Mouse (Mus musculus): ENCODE data around the gene Ppp1r12a.
A peak's percentile ranks its signal among the peaks of the same experiment; 100 is the strongest.

The Ppp1r12a gene

GRCm38 (mm10) chr10:108162297-108163020, 466 bp downstream of the Ppp1r12a start:
- peak; percentile 11 for DNase-seq (ENCODE audit: low read depth, low spot score)

- DNase-seq (ENCODE audit: low read depth, low spot score): no peak
Measured at GRCm38 (mm10) chr10:108163021-108163410, 1.0 kb downstream of the Ppp1r12a start.

DNA sequence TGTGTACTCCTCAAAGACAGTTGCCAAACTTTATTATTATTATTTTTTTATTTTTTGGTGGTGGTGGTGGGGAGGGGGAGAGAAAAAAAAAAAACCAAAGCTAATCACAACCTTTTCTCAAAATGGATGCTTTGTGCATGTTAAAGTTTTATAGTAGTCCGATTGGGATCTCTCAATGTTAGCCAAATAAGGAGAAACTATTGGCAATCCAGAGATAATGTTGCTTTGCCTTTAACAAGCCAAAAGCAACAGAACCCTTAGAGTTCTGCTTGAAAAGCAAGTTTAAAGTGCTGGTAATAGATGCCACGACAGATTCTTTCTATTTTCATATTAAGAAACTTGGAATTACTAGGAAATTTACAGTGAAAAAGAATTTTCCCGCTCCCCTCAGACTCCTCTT, 1.5 kb downstream of the Ppp1r12a start:
- DNase-seq (ENCODE audit: low read depth, low spot score): no peak

DNA sequence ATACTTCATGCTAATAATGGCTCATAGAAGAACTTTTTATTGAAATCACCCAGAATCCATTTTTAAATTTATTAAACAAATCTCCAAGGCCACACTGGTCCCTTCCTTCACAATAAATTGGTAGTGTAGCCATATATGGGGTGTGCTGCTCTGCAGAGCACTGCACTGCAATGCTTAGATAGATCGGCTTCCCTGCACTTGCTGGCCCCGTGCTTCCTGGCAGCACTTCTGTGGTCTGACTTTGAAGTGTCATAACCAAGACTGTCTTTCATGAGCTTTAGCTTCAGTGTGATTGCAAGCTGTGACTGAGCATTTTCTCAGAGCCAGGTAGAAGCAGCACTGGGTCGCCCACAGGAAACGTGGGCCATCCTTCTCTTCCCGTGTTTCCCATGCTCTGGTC, 5.8 kb downstream of the Ppp1r12a start:
- no peak for DNase-seq (ENCODE audit: low read depth, low spot score)

GRCm38 (mm10) chr10:108170818-108171217, 8.8 kb downstream of the Ppp1r12a start:
- DNase-seq (ENCODE audit: low read depth, low spot score): no peak

- DNase-seq (ENCODE audit: low read depth, low spot score): no peak
Measured at GRCm38 (mm10) chr10:108171637-108172036, 9.6 kb downstream of the Ppp1r12a start.

GRCm38 (mm10) chr10:108172817-108173563, 11.0 kb downstream of the Ppp1r12a start:
- DNase-seq (ENCODE audit: low read depth, low spot score): no peak

- DNase-seq (ENCODE audit: low read depth, low spot score): no peak
Measured at GRCm38 (mm10) chr10:108174107-108174506, 12.1 kb downstream of the Ppp1r12a start.

DNA sequence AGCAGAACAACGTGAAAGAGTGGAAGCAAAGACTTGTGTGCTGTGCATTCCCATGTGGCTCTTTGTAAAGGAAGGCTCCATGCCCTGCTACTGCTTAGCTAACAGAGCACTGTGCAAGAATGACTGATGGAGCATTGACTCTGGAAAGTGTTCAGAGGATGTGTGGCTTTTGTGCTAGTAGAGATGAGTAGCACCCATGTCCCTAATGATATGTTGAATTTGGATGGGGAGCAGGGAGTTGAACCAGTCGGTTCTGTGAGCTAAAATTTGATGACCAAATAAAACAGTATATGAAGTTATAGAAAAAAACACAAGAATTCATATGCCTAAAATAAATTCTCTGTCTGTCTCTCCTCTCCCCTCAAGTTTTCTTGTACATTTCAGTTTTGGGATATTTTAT, 13.9 kb downstream of the Ppp1r12a start:
- no peak for DNase-seq (ENCODE audit: low read depth, low spot score)

DNA sequence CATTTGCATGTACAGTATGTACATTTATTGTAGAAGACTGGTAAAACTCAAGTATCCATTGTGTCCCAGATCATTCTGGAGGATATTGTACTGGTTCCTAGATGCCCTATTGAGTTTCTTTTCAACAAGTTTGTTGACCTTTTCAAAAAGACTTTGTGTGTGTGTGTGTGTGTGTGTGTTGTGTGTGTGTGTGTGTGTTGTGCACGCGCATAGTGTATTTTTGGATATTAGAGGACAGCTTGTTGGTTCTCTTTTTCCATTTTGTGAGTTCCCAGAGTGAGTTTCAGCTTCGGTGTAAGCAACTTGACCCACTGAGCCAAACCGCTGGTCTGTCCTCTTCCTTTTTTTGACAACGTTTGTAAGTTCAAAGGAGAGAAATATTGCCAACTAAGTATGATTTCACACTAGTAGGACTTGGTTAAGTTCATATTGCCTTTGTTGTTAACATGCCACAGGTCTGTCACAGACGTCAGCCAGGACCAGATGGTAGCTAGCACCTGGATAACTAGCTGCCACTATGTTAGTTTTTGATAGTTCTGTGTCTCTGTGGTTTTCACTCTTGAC, 16.4 kb downstream of the Ppp1r12a start:
- no peak for DNase-seq (ENCODE audit: low read depth, low spot score)

DNA sequence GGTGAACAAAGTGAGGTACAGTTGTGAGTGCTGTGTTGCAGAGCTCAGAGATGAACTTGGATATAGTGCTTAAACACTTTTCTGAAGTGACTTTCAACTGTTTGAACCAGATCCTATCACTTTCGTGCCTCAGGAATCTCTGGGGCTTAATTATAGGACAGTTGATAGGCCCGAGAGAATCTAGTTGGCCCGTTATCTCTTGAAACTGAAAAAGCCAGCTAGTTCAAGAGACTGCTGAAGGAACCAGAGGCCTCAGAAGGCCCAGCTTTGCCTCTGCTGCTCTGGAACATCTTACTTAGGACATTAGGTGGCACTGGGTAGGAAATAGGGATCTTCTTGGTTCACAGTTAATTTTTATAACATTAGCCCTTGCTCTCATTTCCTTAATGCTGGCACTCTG, 17.4 kb downstream of the Ppp1r12a start:
- no peak for DNase-seq (ENCODE audit: low read depth, low spot score)

GRCm38 (mm10) chr10:108180313-108180712, 18.3 kb downstream of the Ppp1r12a start:
- no peak for DNase-seq (ENCODE audit: low read depth, low spot score)

DNA sequence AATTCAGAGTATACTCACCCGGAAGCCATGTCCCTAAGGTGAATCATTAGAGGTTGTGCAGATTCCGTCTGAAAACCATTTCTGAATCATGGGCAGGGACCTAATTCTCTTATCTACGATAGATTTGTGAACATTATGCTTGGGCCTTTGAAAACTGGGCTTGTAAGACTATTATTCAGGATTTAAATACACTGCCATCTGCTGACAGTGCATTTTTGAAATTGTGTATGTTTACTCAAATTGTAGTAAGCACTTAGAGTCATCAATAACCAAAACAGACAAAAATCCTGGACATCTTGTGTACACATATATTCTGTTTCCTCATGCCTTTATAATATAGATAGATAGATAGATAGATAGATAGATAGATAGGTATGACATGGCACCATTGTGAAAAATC, 19.9 kb downstream of the Ppp1r12a start:
- DNase-seq (ENCODE audit: low read depth, low spot score): no peak

GRCm38 (mm10) chr10:108182386-108182785, 20.4 kb downstream of the Ppp1r12a start:
- DNase-seq (ENCODE audit: low read depth, low spot score): no peak

GRCm38 (mm10) chr10:108184763-108185162, 22.8 kb downstream of the Ppp1r12a start:
- DNase-seq (ENCODE audit: low read depth, low spot score): no peak

- DNase-seq (ENCODE audit: low read depth, low spot score): no peak
Measured at GRCm38 (mm10) chr10:108185265-108185664, 23.3 kb downstream of the Ppp1r12a start.

- no peak for DNase-seq (ENCODE audit: low read depth, low spot score)
Measured at GRCm38 (mm10) chr10:108189303-108189702, 27.3 kb downstream of the Ppp1r12a start.

- DNase-seq (ENCODE audit: low read depth, low spot score): no peak
Measured at GRCm38 (mm10) chr10:108189986-108190385, 28.0 kb downstream of the Ppp1r12a start.

DNA sequence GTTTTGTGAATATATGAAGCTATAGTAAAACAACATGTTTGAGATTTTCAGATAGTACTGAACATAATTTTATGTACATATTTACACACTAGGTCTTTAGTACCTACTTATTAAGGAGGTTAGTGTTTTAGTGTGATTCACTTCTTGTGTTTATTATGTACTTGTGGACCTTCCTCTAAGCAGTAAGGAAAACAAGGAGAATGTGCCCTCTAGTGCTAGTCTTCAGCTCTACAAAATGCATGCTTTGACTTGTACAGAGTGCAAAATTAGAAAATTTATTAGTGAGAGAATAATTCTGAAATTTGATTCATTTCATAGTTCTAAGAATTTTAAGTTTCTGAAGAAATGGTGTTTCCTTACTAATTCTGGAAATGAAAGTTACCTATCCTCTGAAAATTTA, 28.6 kb downstream of the Ppp1r12a start:
- DNase-seq (ENCODE audit: low read depth, low spot score): no peak

GRCm38 (mm10) chr10:108191381-108191787, 29.4 kb downstream of the Ppp1r12a start:
- DNase-seq (ENCODE audit: low read depth, low spot score): no peak

GRCm38 (mm10) chr10:108192306-108192705, 30.3 kb downstream of the Ppp1r12a start:
- no peak for DNase-seq (ENCODE audit: low read depth, low spot score)

GRCm38 (mm10) chr10:108196124-108196523, 34.1 kb downstream of the Ppp1r12a start:
- DNase-seq (ENCODE audit: low read depth, low spot score): no peak

DNA sequence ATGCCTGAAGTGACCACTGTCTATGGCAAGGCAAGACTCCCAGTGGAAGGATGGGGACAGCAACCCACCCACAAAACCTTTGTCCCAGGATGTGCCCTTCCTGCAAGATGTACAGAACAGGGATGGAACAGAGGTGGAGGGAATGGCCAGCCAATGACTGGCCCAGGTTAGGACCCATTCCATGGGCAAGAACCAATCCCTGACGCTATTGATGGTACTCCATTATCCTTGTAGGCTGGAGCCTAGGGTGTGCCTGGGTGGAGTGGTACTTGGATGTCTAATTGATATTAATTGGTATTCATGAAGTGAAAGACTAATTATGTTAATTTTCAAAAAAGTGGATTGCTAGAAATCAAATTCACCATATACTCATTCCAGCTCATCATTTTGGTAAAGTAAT, 35.5 kb downstream of the Ppp1r12a start:
- no peak for DNase-seq (ENCODE audit: low read depth, low spot score)

All from retina, postnatal 7 days (tissue).